Mouse (Mus musculus) thymus, postnatal 10 days (tissue): ENCODE results near the gene Man2a1.

Experiments used
- DNase-seq, 2 experiments: peaks; one replicate each; pipeline ENCODE4 v3.0.0; 2021; ENCODE audit warnings: low spot score in 2 of 2

Gene Man2a1

GRCm38 (mm10) chr17:64601751-64602578 lies 1.4 kb downstream of the Man2a1 start:
- DNase-seq: peak; percentile 53 to 65

GRCm38 (mm10) chr17:64603134-64603533 lies 2.6 kb downstream of the Man2a1 start:
- DNase-seq: no peak

GRCm38 (mm10) chr17:64603534-64603933 lies 3.0 kb downstream of the Man2a1 start:
- DNase-seq: no peak

GRCm38 (mm10) chr17:64604163-64604562 lies 3.6 kb downstream of the Man2a1 start:
- peak; percentile 43 to 60 for DNase-seq

GRCm38 (mm10) chr17:64608228-64608627 lies 7.7 kb downstream of the Man2a1 start:
- DNase-seq: no peak

- DNase-seq: no peak
Observed at GRCm38 (mm10) chr17:64608923-64609598, 8.5 kb downstream of the Man2a1 start.

GRCm38 (mm10) chr17:64609741-64610140 lies 9.2 kb downstream of the Man2a1 start:
- no peak for DNase-seq

- no peak for DNase-seq
Observed at GRCm38 (mm10) chr17:64611426-64611825, 10.9 kb downstream of the Man2a1 start.

GRCm38 (mm10) chr17:64612135-64612885 lies 11.8 kb downstream of the Man2a1 start:
- DNase-seq: no peak

- DNase-seq: no peak
Observed at GRCm38 (mm10) chr17:64612930-64613329, 12.4 kb downstream of the Man2a1 start.

GRCm38 (mm10) chr17:64613351-64613750 lies 12.8 kb downstream of the Man2a1 start:
- DNase-seq: no peak

- no peak for DNase-seq
Observed at GRCm38 (mm10) chr17:64614804-64615203, 14.3 kb downstream of the Man2a1 start.

GRCm38 (mm10) chr17:64615420-64615819 lies 14.9 kb downstream of the Man2a1 start:
- no peak for DNase-seq

- no peak for DNase-seq
Observed at GRCm38 (mm10) chr17:64616259-64616658, 15.7 kb downstream of the Man2a1 start.

GRCm38 (mm10) chr17:64617838-64618237 lies 17.3 kb downstream of the Man2a1 start:
- no peak for DNase-seq

GRCm38 (mm10) chr17:64618996-64619395 lies 18.5 kb downstream of the Man2a1 start:
- DNase-seq: no peak

GRCm38 (mm10) chr17:64620135-64620534 lies 19.6 kb downstream of the Man2a1 start:
- no peak for DNase-seq

- DNase-seq: no peak
Observed at GRCm38 (mm10) chr17:64620627-64621026, 20.1 kb downstream of the Man2a1 start.

GRCm38 (mm10) chr17:64621226-64621625 lies 20.7 kb downstream of the Man2a1 start:
- DNase-seq: no peak

- no peak for DNase-seq
Observed at GRCm38 (mm10) chr17:64621649-64622351, 21.3 kb downstream of the Man2a1 start.

GRCm38 (mm10) chr17:64622352-64622886 lies 21.9 kb downstream of the Man2a1 start:
- DNase-seq: no peak
